Mouse (Mus musculus) intestine, embryonic 14.5 days (tissue): ENCODE data around the gene Mia3. TPM values are rescaled to one million over a fixed set of nuclear protein-coding genes. Genes with fewer than 3 reads are reported as not detected.
A peak's percentile ranks its signal among the peaks of the same experiment; 100 is the strongest.
"Not testable (repeated sequence)": the region's sequence is repeated elsewhere in the genome, so short reads cannot be mapped to it uniquely, and the experiment has no call there.

ENCODE experiments used
- ATAC-seq: fragments of 200-750 bp; cut with Nextera tagmentation; replicated peaks from 2 replicates; pipeline ENCODE4 v1.8.0; 2017; ENCODE audit warnings: low read depth, moderate number of reproducible peaks, moderate TSS enrichment, moderate library complexity; ENCODE audit not compliant: low FRiP score, low TSS enrichment
- DNase-seq: peaks from one replicate; pipeline ENCODE4 v3.0.0-alpha.2; 2018; ENCODE audit warnings: low spot score
- H3K27ac ChIP-seq: fragments of 300-500 bp; sonication (generic); 2 replicates; pipeline ENCODE4 v1.5.1; 2014; ENCODE audit warnings: low read depth, mild to moderate bottlenecking, control low read depth
- H3K27me3 ChIP-seq: fragments of 300-500 bp; sonication (generic); replicated peaks from 2 replicates; pipeline ENCODE4 v1.6.1; 2014; ENCODE audit warnings: low read length, control low read depth; ENCODE audit not compliant: control insufficient read depth, insufficient read depth
- H3K36me3 ChIP-seq: fragments of 300-500 bp; sonication (generic); 2 replicates; pipeline ENCODE4 v1.6.1; 2014; ENCODE audit warnings: low read length, control low read depth; ENCODE audit not compliant: control insufficient read depth, insufficient read depth
- H3K4me1 ChIP-seq: fragments of 300-500 bp; sonication (generic); replicated peaks from 2 replicates; pipeline ENCODE4 v1.6.1; 2014; ENCODE audit warnings: low read length, control low read depth, mixed read lengths; ENCODE audit not compliant: control insufficient read depth, insufficient read depth
- H3K4me2 ChIP-seq: fragments of 300-500 bp; sonication (generic); 2 replicates; pipeline ENCODE4 v1.6.1; 2014; ENCODE audit warnings: low read length
- H3K4me3 ChIP-seq: fragments of 300-500 bp; sonication (generic); 2 replicates; pipeline ENCODE4 v1.5.1; 2014; ENCODE audit warnings: low read depth, low read length, control low read depth, mixed read lengths
- H3K9ac ChIP-seq: fragments of 300-500 bp; sonication (generic); 2 replicates; pipeline ENCODE4 v1.6.1; 2014; ENCODE audit warnings: mild to moderate bottlenecking, low read length
- H3K9me3 ChIP-seq: fragments of 300-500 bp; sonication (generic); 2 replicates; pipeline ENCODE4 v1.6.1; 2016; ENCODE audit warnings: low read length, control low read depth; ENCODE audit not compliant: control insufficient read depth
- WGBS: fragments of 180-500 bp; shearing (Covaris S2); extraction: QIAGEN DNeasy Blood & Tissue Kit; methylation state at CpG from one replicate; pipeline ENCODE4 v1.1.7; 2014; 5-methylcytosine and 5-hydroxymethylcytosine counted together
- polyA plus RNA-seq: library from polyadenylated mRNA; unstranded; fragments of >200 nt; fragmentation: Nextera tagmentation; extraction: Ambion mirVana; gene quantifications from 2 replicates; pipeline ENCODE4 v1.2.1, GENCODE M21; 2014

Mia3 gene
- 94.5 and 102 TPM in 2 replicates for polyA plus RNA-seq

DNA sequence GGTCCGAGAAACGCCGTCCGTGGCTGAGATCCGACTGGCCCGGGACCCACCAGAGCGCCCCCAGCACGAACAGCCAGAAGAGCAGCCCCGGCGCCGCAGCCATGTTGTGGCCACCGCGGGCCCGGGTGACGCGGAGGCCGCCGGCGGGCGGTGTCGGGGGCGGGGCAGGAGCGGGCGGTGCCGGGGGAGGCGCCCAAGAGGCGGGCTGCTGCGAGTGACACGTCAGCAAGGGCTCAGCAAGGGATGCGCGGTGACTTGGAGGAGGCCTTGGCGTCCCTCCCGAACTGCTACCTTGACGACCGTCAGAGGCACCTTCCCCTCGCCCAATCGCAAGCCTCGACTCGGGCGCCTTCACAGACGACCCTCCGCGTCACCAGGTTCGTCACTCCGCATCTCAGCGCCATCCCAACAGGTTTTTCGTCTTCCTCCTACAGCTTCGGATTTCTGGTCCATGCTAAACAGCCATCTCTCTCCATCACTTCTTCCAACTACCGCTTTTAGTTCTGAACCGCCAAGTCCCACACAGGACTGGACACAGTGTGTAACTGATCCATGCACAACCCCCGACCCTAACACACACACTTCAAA lies at the start of gene Mia3:
TSS of gene Mia3 (minus strand) at position 127 of the 588 bp plus-strand sequence.
- Histone ChIP-seq H3K9ac (peak within 1 kb of the TSS; percentile 76), H3K4me3 (peak within 1 kb of the TSS; percentile 66), H3K9me3 (no peaks in the 10 kb centered on the region), H3K27me3 (no peaks in the 10 kb centered on the region), H3K4me1 (peaks cover 17% of the 10 kb centered on the region), H3K27ac (peak within 1 kb of the TSS; percentile 40), H3K36me3 (peaks cover 11% of the 10 kb centered on the region), H3K4me2 (peak within 1 kb of the TSS; percentile 82)
- WGBS: under 1% methylated on average over 51 of the region's 51 CpGs
- DNase-seq (peak; percentile 92), ATAC-seq (peak; percentile 97)

DNA sequence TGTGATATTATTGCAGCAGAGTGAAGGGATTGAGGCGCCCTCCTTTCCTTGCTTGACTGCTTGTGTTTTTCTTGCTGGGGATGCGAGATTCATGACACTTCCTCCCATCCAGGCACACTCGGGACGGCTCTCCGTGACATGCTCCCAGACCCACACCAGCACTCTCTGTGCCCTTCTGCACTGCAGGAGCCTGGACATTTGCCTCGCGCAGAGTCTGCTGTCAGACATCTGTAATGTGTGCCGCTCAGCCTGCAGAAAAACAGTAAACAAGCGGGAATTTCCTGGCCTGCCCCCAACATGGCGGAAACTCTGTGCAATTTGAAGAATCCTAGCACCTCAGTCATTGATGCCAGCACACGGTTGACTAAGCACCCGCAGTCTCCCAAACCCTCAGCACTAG lies 48.5 kb upstream of the Mia3 start, which contains the start of gene Hhipl2:
TSS of gene Hhipl2 (plus strand) at position 343 of the 400 bp plus-strand sequence.
- Histone ChIP-seq H3K4me3 (no peak within 1 kb of the TSS), H3K9me3 (no peaks in the 10 kb centered on the region), H3K9ac (no peak within 1 kb of the TSS), H3K4me2 (no peak within 1 kb of the TSS), H3K27ac (no peak within 1 kb of the TSS), H3K27me3 (no peaks in the 10 kb centered on the region), H3K4me1 (no peaks in the 10 kb centered on the region), H3K36me3 (no peaks in the 10 kb centered on the region)
- WGBS: 67% methylated on average over 12 of the region's 12 CpGs
- DNase-seq (no peak), ATAC-seq (no peak)

DNA sequence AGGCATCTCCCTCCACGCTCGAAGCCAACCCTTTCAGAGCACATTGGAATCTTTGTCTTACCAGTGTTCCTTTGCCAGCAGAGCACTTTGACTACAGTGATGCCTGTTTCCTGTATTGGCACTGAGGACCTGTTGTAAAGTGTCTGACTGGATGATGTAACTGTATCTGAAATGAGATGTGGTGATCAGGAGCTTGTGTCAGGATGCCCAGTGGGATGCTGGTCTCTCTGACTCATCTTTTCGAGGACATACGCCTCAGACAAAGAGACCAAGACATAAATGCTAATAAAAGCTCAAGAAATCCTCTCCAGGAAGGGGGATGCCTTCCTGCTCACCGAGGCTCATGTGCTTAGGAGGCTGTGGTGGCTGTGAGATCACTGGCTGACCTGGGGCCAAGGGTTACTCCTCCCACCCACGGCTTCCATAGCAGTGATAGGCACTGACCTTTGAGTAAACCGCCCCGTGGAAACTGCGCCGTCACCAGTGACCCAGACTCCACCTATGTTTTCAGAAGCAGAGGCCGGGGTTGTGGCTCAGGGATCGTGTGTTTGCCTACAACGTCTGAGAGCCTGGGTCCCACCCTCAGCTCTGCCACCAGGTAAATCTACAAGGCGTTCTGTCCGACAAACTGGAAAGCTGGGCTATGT lies 44.9 kb upstream of the Mia3 start:
- peaks cover 29% of the 10 kb centered on the region for H3K36me3 ChIP-seq
- H3K4me1 ChIP-seq: no peaks in the 10 kb centered on the region
- no peaks in the 10 kb centered on the region for H3K9me3 ChIP-seq
- no peak overlapping the region for H3K27ac ChIP-seq
- no peak overlapping the region for H3K4me3 ChIP-seq
- H3K27me3 ChIP-seq: no peaks in the 10 kb centered on the region
- H3K4me2 ChIP-seq: no peak overlapping the region
- DNase-seq (no peak), ATAC-seq (no peak)
- 87% methylated on average over 15 of the region's 15 CpGs for WGBS
- no peak overlapping the region for H3K9ac ChIP-seq

DNA sequence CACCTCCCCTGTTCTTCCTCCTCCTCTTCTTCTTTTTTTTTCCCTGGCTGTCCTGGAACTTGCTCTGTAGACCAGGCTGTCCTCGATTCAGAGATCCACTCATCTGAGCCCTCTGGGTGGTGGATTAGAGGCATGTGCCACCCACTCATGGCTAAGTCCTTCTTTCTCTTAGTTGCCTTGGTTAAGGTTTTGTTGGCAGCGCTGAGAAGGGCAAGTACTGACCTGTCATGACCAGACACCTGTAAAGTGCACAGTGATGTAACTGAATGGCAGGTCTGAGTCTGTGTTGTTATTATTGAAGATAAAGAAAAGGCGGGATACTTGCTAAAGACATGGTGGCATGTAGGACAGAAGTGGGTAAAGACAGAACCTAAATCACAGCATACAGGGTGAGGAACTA lies 34.0 kb upstream of the Mia3 start:
- no peak overlapping the region for H3K9ac ChIP-seq
- no peak overlapping the region for H3K27ac ChIP-seq
- no peak overlapping the region for H3K4me3 ChIP-seq
- no peaks in the 10 kb centered on the region for H3K4me1 ChIP-seq
- no peaks in the 10 kb centered on the region for H3K9me3 ChIP-seq
- no peak for ATAC-seq
- H3K4me2 ChIP-seq: no peak overlapping the region
- H3K36me3 ChIP-seq: peaks cover 77% of the 10 kb centered on the region
- no peaks in the 10 kb centered on the region for H3K27me3 ChIP-seq
- no peak for DNase-seq
- 94% methylated on average over 3 of the region's 3 CpGs for WGBS

DNA sequence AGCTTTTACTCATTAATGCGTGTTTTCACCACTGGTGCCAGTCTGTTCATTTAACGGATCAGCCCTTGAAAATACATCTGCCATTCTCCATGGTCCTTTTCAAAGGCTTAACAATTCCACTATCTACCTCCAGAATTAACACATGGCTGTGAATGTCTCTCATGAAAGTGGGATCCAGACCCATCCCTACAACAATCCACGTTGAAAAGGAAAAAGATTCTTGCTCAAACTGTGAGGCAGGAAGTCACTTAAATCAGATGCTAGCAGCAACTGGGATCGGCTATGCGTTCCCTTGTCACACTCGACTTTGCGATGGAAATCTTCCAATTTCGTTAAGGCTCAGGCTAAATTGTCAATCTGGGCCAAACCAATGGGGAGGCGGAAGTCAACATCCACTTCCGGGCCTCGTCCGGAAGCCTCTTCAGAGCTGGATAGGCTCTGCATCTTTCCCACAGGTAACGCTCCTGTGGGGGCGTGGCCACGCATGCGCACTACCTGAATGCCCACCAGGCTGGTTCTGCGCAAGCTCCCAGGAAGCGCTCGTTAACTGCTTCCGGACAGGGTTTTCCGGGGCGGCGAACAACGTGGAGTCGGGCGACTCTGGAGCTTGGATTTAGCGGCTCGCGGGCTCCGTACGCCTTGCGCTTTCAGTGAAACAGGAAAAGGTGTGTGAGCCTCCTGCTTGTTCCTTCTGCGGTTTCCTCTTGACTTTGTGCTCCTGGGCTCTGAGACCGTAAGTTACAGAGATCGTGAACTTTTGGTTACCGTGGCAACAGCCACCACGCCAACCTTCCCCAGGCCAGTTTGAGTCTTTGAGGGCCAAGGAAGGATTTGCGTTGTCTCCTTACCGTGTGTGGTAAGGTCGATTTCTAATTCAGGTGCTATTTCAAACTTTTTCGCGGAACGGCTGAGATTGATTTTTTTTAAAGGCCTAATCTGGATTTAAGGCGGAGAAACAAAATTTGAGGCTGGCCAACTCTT lies 19.4 kb upstream of the Mia3 start, which contains the start of gene Taf1a:
TSS of gene Taf1a (plus strand) at position 556 of the 981 bp plus-strand sequence.
- peaks cover 10% of the 10 kb centered on the region for H3K27me3 ChIP-seq
- peak within 1 kb of the TSS; percentile 91 for H3K4me3 ChIP-seq
- WGBS: 5% methylated on average over 44 of the region's 44 CpGs
- H3K36me3 ChIP-seq: peaks cover 15% of the 10 kb centered on the region; the same call in 1 of the 2 replicates
- ATAC-seq: peak; percentile 98
- peaks cover 5% of the 10 kb centered on the region for H3K4me1 ChIP-seq
- H3K9ac ChIP-seq: peak within 1 kb of the TSS; percentile 51
- H3K9me3 ChIP-seq: no peaks in the 10 kb centered on the region
- H3K27ac ChIP-seq: peak within 1 kb of the TSS; percentile 59
- peak within 1 kb of the TSS; percentile 77 for H3K4me2 ChIP-seq
- DNase-seq: peak; percentile 94

GRCm38 (mm10) chr1:183387421-183387820 lies 18.1 kb upstream of the Mia3 start:
- WGBS: 92% methylated on average over 3 of the region's 3 CpGs
- H3K9me3 ChIP-seq, DNase-seq, H3K27me3 ChIP-seq, H3K9ac ChIP-seq, H3K27ac ChIP-seq, H3K4me3 ChIP-seq, H3K4me2 ChIP-seq, H3K4me1 ChIP-seq, ATAC-seq: not testable (repeated sequence)
- peaks cover 10% of the 10 kb centered on the region; the same call in 1 of the 2 replicates for H3K36me3 ChIP-seq

DNA sequence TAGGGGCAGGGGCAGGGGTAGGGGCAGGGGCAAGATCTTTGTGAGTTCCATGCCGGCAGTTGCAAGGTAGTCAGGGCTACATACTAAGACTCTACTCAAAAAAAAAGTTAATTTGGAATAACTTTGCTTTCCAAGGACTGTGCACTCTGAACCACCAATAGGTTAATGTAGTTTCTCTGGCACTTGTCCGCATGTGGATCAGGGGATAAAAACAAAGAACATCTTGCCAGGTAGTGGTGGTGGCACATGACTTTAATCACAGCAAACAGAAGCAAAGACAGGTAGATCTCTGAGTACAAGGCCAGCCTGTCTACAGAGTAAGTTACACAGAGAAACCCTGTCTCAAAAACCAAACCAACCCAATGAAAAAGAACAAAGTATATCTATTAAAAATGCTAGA lies 13.3 kb upstream of the Mia3 start:
- ATAC-seq: no peak
- WGBS: 78% methylated on average over 2 of the region's 2 CpGs
- no peaks in the 10 kb centered on the region for H3K9me3 ChIP-seq

GRCm38 (mm10) chr1:183381816-183382215 lies 12.5 kb upstream of the Mia3 start:
- no peak overlapping the region for H3K4me2 ChIP-seq
- no peak overlapping the region for H3K27ac ChIP-seq
- no peaks in the 10 kb centered on the region for H3K4me1 ChIP-seq
- H3K9ac ChIP-seq: no peak overlapping the region
- peaks cover 10% of the 10 kb centered on the region for H3K27me3 ChIP-seq
- H3K36me3 ChIP-seq: no peaks in the 10 kb centered on the region
- ATAC-seq (no peak), DNase-seq (no peak)
- no peak overlapping the region for H3K4me3 ChIP-seq
- no peaks in the 10 kb centered on the region for H3K9me3 ChIP-seq
- WGBS: 70% methylated on average over 5 of the region's 5 CpGs

More for the DNA sequence above, 13.3 kb upstream of the Mia3 start:
- Histone ChIP-seq H3K4me1 (no peaks in the 10 kb centered on the region), H3K4me3 (no peak overlapping the region), H3K27ac (no peak overlapping the region), H3K4me2 (no peak overlapping the region), H3K36me3 (no peaks in the 10 kb centered on the region), H3K27me3 (peaks cover 10% of the 10 kb centered on the region), H3K9ac (no peak overlapping the region)
- no peak for DNase-seq
